Mouse (Mus musculus) brain, embryonic 14.5 days (tissue): Measurements from ENCODE around the gene Prdm2.

Experiments used
- CTCF ChIP-seq: fragments of 200-500 bp; IDR thresholded peaks from 2 replicates; pipeline ENCODE4 v1.5.1; 2012; ENCODE audit warnings: inconsistent platforms, mild to moderate bottlenecking, moderate library complexity, borderline replicate concordance; ENCODE audit not compliant: insufficient read depth, insufficient read length; ENCODE audit errors: extremely low read depth
- POLR2A ChIP-seq: fragments of 200-500 bp; IDR thresholded peaks from 2 replicates; pipeline ENCODE4 v1.6.1; 2012; ENCODE audit warnings: mild to moderate bottlenecking, inconsistent platforms, borderline replicate concordance; ENCODE audit not compliant: poor library complexity, insufficient read depth, insufficient read length, severe bottlenecking; ENCODE audit errors: extremely low read depth

DNA sequence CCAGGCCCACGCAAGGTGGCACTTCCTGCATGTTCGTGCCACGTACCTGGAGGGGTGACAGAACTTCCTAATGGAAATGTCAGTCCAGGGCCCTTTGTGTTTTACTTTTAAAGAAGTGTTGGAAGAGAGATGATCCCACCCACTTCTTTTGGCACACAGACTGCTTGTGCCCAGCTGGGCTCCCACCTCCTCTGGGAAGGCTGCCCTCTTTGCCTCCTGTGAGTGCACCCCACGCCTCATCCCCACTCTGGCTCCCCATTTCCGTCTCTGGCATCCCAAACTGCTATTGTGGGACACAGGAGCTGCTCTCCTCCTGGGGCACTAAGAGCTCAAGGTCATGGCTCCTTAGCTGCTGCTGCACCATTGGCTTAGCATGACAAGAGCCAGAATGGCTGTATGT, 100.9 kb downstream of the Prdm2 start:
- TF ChIP-seq CTCF, result no peak
- no peak for TF ChIP-seq POLR2A
